Mouse (Mus musculus): Measurements from ENCODE around the gene Esm1.

DNA sequence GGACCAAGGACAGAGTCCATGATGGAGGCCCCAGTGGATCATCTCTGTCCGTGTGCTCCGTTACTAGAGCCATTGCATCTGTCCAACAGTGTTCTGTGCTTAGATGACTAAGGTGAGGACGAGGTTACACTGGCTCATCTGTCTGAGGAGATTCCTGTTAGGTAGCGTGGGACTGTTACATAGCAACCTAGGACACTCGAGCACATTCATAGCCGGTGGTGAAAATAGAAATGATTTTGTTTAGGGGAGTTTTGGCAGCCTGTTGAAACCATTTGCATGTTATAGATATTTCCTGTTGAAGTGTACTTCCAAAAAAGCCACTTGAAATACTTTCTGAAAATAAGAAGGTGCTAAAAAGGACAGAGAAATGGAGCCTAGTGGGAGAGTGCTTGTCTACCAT is 35.3 kb upstream of the Esm1 start:
- no peak for TF ChIP-seq POLR2A (IDR thresholded peaks at IDR 0.05; ENCODE audit: borderline replicate concordance, control insufficient read depth, low read depth, low read length)
- TF ChIP-seq CTCF (IDR thresholded peaks at IDR 0.05; ENCODE audit: control insufficient read depth, insufficient read depth, low read length): no peak
